Mouse (Mus musculus) c-Kit-positive CD71-positive TER-119-positive erythroid progenitor cells, embryonic 14.5 days (primary cell): ENCODE measurements around the gene Rars.
A peak's percentile ranks its signal among the peaks of the same experiment; 100 is the strongest.
"Not testable (repeated sequence)": the region's sequence is repeated elsewhere in the genome, so short reads cannot be mapped to it uniquely, and the experiment has no call there.

Experiments used
- DNase-seq: peaks from one replicate; pipeline ENCODE4 v3.0.0-alpha.2; 2013; ENCODE audit warnings: low spot score

The Rars gene

DNA sequence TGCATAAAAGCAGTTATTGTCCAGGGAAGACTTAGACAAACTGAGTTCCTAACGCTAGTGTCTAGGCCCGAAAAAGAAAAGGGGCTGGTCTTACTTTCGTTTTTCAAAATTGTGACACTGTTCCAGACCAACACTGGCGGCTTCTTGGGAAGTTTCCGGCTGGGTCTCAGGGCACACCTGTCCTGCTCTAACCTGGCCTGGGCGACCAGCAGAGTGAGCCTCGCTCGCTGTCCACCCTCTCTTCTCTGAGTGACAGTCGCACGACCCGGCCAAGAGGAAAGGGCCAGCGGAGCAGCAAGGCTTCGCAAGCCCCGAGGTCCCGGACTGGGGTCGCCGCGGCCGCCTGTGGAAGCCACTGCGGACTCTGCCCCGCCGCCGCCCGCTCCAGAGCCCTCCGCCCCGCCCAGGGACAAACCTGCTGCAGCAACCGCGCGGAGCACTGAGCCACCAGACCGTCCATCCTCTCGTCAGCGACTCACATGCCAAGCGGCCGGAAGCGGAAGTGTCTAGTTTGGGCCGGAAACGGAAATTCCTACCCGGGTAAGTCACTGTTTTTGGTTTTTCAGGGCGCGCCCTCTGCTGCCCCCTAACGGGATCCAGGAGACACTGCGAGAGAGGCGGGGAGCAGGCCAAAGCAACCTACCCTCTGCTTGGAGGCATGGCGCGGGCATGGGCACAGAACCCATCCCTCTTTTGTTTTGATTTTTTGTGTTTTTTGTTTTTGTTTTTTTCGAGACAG, at the start of gene Rars:
Rars (minus strand) TSS at position 485 of the 739 bp plus-strand sequence.
- peak; percentile 93 for DNase-seq

DNA sequence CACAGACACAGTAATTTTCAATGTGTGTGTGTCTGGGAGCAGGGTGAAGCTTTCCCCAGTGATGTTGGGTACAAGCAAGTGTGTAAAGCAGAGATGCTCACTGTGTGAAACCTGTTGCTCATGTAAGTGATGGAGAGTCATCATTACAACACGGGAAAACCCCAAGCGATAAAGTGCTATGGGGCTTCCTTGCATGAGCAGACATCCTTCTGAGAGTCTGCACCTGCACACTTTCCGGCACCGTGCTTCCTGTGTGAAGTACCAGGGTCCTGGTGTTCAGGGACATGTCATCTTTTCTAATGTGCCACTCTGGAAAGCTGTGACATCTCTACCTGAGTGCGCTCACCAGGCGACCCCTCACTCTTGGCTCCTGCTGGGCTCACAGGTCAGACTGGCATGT, 48.5 kb upstream of the Rars start:
- DNase-seq, result no peak

DNA sequence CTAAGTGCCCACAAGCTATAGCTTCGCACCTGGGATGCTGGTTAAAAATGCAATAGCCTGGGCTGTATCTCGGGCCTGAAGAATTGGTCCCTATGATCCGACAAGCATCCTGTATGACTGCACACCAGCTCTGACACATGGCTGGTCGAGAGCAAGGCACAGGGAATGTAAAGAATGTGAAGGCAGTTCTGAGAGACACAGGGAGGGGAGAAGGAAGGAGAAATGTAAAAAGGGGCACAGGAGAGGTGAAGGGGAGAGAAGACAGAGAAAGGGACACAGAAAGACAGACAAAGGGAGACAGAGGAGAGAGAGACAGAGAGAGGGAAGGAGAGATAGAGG, 44.2 kb upstream of the Rars start:
- DNase-seq, result no peak

GRCm38 (mm10) chr11:35877651-35878558, 43.6 kb upstream of the Rars start:
- no peak for DNase-seq

GRCm38 (mm10) chr11:35873624-35874244, 39.4 kb upstream of the Rars start:
- DNase-seq, result no peak

GRCm38 (mm10) chr11:35870961-35871360, 36.7 kb upstream of the Rars start:
- DNase-seq, result no peak

GRCm38 (mm10) chr11:35866140-35866539, 31.8 kb upstream of the Rars start:
- DNase-seq, result no peak

- DNase-seq, result no peak
Observed at GRCm38 (mm10) chr11:35864981-35865604, 30.8 kb upstream of the Rars start.

DNA sequence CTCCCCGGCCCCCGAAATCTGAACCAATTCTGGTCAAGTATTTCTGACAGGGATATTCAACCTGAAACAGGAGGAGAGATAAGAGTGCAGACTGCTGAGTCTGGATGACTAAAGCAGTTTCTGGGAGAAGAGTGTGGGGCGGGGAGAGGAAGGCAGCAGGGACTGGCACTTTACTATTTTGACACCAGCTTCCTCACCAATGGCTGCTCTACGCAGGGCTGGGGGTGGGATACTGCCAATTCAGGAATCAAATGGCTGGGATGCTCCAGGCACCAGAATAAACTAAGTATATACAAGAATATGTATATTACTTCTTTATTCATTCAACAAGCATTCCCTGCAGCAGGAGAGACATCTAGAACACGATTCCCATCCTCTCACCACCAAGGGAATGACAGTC, 29.3 kb upstream of the Rars start:
- DNase-seq, result no peak

DNA sequence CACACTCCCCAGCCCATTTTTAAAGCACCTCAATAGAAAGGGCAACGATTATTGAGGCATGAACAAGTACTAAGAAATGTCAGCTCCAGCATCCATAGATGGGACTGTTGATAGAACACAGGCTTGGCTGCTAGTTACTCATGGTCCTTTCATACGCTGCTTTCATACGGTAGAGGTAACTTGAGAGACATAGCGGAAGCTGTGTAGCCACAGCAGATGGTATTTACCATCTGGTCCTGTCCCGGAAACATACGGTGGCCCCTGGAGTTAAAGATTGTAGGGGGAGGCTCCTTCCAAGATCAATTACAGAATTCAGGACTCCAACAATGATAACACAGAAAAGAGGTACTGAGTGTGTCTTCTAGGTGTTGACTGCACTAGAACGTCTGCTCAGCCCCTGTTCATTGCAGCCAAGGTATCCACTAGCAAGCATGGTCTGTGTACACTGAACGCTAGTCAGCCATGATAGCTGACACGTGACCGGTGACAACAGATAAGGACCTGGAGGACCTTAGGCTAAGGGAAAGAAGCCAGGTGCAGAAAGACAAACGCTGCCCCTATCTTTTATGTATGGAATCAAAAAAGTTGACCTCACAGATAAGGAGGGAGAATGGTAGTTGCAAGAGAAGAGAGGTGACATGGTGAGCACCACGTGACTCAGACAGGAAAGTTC, 23.2 kb upstream of the Rars start:
- no peak for DNase-seq

GRCm38 (mm10) chr11:35856359-35857040, 22.2 kb upstream of the Rars start:
- DNase-seq, result no peak

DNA sequence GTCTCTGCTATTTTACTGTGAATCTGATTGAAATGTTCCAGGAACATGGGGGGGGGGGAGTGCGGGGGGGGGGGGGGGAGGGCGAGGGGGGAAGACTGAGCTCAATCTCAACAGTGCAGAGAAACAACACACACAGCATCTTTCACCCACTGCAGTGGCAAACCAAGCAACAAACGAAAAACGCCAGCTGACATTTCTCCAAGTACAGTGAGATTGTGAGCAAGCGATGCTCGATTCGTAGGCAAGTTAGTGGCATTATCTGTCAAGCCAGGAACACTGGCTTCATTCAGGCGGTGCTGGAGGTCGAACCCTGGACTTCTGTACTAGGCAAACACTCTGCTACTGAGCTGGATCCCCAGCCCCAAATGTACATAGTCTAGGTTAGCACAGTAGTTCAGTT, 21.3 kb upstream of the Rars start:
- DNase-seq, result no peak

DNA sequence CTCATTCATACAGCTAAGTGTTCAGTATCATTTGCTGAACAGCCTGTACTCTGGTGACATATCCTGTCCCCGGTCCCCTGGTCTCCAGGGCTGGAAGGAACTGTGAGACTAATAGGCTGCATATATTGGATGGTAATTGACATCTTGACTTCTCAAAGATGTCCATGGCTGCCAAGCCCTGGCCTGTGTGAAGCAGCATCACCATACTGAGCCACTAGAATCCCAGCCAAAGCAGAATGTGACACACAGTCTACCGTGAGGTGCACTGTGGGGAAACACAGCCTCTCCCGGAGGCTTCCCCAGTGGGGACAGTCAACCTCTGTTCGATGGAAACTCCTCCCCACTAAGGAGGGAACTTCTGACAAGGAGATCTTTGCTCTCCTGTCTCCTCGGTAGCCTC, 20.6 kb upstream of the Rars start:
- DNase-seq, result no peak

- no peak for DNase-seq
Observed at GRCm38 (mm10) chr11:35853651-35854050, 19.3 kb upstream of the Rars start.

DNA sequence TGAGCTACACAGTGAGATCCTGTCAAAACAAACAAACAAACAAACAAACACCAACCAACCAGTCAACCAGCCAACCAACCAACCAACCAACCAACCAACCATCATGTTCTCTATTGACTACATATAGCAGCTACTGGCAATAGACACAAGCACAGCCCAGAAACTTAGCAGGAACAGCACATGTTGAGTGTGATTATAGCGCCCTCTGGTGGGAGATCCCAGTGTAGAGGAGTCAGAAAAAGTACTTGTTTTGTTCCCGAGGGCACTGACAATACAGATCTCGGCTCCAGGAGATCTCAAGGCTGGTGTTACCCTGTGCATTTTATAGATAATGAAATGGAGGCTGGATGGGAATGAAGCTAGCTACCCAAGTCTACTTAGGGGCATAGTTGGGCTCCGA, 18.4 kb upstream of the Rars start:
- DNase-seq, result peak; percentile 53

- no peak for DNase-seq
Observed at GRCm38 (mm10) chr11:35844299-35844698, 10.0 kb upstream of the Rars start.

DNA sequence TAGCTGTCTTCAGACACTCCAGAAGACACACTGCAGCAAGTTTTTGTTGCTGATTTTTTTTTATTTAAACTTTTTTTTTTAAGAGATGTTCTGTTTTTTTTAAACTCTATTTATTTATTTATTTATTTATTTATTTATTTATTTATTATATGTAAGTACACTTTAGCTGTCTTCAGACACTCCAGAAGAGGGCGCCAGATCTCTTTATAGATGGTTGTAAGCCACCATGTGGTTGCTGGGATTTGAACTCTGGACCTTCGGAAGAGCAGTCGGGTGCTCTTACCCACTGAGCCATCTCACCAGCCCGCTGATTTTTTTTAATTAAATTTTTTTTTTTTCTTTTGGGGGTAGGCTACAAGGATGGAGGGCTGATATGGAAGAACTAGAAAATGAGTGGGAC, 8.3 kb upstream of the Rars start:
- DNase-seq, result not testable (repeated sequence)

GRCm38 (mm10) chr11:35841738-35842325, 7.5 kb upstream of the Rars start:
- no peak for DNase-seq

GRCm38 (mm10) chr11:35840806-35841205, 6.5 kb upstream of the Rars start:
- DNase-seq, result not testable (repeated sequence)

GRCm38 (mm10) chr11:35840282-35840681, 6.0 kb upstream of the Rars start:
- DNase-seq, result peak; percentile 16
